Mouse (Mus musculus) urinary bladder, adult 18-20 months (tissue): ENCODE measurements around the gene Ajap1.

ENCODE experiments used
- DNase-seq, 2 experiments: peaks; one replicate each; pipeline ENCODE4 v3.0.0; 2022; ENCODE audit warnings: low spot score in 2 of 2, mixed read lengths in 2 of 2

Gene Ajap1

GRCm38 (mm10) chr4:153357539-153358242 is 124.9 kb downstream of the Ajap1 start:
- DNase-seq: peak in 1 of 2 experiments; percentile 3

GRCm38 (mm10) chr4:153356236-153356635 is 126.4 kb downstream of the Ajap1 start:
- no peak for DNase-seq

GRCm38 (mm10) chr4:153344999-153345398 is 137.6 kb downstream of the Ajap1 start:
- no peak for DNase-seq

- no peak for DNase-seq
Measured at GRCm38 (mm10) chr4:153340887-153341286, 141.7 kb downstream of the Ajap1 start.

- DNase-seq: no peak
Measured at GRCm38 (mm10) chr4:153335301-153335799, 147.3 kb downstream of the Ajap1 start.

- no peak for DNase-seq
Measured at GRCm38 (mm10) chr4:153327809-153328208, 154.8 kb downstream of the Ajap1 start.
